Mouse (Mus musculus): ENCODE measurements around the gene Lrrc55.

Gene Lrrc55

GRCm38 (mm10) chr2:85172071-85172762 is 24.8 kb downstream of the Lrrc55 start:
- no peak for DNase-seq (ENCODE audit: inconsistent ontology term)

DNA sequence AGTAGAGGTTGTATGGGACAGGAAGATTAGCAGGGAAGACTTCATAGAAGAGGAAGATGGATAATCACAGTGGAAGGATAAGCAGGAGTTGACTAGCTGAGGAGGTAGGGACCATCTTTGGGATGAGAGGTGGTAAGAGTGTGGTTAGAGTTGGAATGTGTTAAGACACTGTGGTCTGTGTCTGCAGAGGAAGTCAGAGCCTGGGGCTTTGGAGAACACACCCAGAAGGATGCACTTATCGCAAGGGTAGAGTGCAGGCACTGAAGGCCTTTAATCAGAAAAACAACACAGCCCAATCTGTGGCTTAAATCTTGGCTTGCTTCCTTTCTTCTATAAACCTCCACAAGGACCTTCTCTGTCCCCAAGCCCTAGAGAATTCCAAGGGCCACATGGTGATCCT is 28.7 kb downstream of the Lrrc55 start:
- DNase-seq (ENCODE audit: inconsistent ontology term) = no peak

DNA sequence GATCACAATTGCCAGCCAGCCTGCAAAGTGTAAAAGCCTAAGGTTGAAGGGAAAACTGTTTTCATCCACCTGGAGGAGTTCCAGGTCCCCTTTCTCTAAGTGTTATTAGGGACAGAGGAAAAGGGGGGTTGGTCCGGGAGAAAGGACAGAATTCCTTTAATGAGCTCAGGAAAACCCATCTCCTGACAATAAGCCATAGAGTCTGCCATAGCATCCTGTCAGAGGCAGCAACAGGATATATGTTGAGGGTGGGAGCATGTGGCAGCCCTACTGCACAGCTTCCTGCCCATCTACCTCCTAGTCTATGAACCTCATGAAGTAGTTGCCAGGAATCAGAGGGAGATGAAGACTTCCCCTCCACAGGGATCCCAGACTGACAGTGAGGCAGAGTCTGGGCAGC is 29.4 kb downstream of the Lrrc55 start:
- DNase-seq (ENCODE audit: inconsistent ontology term) = no peak

DNA sequence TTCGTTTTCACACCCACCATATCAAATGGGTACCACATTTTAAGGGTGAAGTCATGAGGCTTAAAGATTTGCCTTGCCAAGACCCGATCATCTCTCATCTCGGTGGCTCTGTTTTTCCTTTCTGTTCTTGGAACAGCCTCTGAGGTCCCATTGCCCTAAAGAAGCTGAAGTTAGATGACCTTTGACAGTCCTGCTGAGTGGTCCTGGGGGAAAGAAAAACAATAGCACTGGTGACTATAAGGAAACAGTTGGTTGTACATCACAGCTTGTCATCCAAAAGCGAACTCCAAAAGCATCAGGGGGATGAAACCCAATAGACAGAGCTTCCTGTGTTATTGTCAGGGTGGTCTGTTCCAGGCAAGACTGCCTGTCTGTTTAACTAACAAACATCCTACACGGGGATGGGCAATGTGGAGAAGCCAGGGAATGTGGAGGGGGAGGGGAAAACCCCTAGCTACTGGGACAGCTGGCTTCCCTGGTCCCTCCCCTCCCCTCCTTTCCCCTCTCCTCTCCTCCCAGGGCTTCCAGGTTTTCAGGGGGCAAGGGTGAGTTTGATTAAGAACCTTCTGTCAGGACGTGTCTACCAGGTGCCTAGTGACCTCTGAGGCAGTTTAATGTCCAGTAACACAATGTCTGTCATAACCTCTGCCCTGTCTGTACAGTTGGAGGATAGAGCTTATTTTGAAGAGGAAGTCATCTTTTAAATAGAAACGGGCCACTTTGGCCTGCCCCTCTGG is 33.5 kb downstream of the Lrrc55 start:
- DNase-seq (ENCODE audit: inconsistent ontology term) = no peak

GRCm38 (mm10) chr2:85161638-85162093 is 35.3 kb downstream of the Lrrc55 start:
- DNase-seq (ENCODE audit: inconsistent ontology term) = no peak

DNA sequence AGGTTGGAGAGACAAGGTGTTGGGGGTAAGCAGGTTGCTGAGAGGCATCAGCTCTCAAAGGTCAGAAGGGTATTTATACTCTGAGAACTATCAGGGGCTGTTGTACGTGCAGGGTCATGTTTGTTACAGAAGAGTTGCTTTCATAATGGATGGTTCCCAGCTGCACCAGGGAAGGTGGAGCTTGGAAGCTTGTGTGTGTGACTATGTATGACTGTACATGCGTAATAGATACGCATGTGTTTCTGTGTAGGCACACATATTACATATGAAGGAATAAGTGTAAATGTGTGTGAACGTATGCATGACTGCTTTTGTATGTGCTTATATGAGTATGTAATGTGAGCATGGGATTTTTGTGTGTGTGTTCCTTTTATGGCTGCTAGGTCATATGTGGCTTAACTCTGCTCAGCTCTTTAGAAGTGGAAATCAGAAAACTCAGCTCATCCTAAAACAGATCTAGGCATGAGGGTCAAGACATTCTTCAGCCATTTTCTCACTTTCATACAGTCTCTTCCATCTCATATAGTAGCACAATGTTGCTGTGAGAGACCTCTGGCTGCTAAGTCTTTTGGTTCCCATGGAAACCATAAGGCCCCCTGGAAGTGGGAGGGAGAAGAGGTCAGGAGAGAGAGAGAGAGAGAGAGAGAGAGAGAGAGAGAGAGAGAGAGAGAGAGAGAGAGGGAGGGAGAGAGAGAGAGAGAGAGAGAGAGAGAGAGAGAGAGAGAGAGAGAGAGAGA is 35.9 kb downstream of the Lrrc55 start:
- DNase-seq (ENCODE audit: inconsistent ontology term) = no peak

DNA sequence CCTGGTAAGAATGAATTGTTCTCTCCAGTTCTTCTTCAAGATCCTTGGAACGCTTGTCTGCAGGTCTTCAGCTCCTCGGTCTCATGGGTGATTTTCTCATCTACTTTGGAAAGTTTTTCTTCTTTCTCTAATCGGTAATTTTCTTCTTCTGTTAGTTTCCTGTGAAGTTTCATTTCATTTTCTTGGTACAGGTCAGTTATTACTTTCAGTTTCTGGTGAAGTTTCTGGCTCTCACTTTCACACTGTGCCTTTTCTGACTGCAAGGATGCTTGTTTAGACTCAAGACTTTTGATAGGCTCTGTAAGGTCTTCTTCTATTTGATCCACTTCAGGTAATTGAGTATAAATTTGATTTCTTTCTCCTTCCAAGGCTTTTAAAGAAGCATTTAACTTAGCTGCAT is 39.6 kb downstream of the Lrrc55 start:
- no peak for DNase-seq (ENCODE audit: inconsistent ontology term)

GRCm38 (mm10) chr2:85156136-85156535 is 40.9 kb downstream of the Lrrc55 start:
- DNase-seq (ENCODE audit: inconsistent ontology term) = no peak

- no peak for DNase-seq (ENCODE audit: inconsistent ontology term)
These were observed 41.7 kb downstream of the Lrrc55 start for GRCm38 (mm10) chr2:85155334-85155733.

GRCm38 (mm10) chr2:85151233-85151632 is 45.8 kb downstream of the Lrrc55 start:
- DNase-seq (ENCODE audit: inconsistent ontology term) = no peak

GRCm38 (mm10) chr2:85150373-85150772 is 46.6 kb downstream of the Lrrc55 start:
- DNase-seq (ENCODE audit: inconsistent ontology term) = no peak

GRCm38 (mm10) chr2:85147481-85147880 is 49.5 kb downstream of the Lrrc55 start:
- no peak for DNase-seq (ENCODE audit: inconsistent ontology term)

GRCm38 (mm10) chr2:85145346-85145745 is 51.7 kb downstream of the Lrrc55 start:
- DNase-seq (ENCODE audit: inconsistent ontology term) = no peak

DNA sequence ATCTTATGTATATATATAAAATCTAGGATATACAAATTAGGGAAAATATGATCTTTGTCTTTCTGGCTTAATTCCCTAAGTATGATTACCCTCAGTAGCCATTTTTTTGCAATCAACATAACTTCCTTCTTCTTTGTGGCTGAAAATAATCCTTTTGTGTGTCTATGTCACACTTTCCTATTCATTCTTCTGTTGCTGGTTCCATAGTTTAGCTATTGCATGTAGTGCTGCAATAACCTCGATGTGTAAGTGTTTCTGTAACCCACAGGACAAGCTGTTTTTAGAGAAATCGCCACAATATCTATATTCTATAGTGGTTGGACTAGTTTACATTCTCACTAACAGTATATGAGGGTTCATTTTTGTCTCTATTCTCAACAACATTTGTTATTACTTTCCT is 52.1 kb downstream of the Lrrc55 start:
- DNase-seq (ENCODE audit: inconsistent ontology term) = no peak

DNA sequence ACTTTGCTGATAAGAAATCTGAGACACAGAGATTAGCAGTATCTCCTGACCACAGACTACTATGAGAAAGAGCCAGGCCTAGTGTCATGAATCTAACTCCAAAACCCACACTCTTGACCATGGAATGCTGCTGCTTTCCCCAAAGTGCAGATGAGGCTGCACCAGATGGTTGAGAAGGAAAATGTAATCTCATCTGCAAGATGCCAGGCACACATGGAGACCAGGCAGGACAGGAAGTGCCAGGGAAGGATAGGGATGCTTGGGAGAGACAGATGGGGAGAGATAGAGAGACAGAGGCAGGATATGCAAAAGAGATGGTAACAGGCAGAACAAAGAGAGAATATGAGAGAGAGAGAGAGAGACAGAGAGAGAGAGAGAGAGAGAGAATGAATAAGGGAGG is 56.2 kb downstream of the Lrrc55 start:
- no peak for DNase-seq (ENCODE audit: inconsistent ontology term)

- no peak for DNase-seq (ENCODE audit: inconsistent ontology term)
These were observed 57.2 kb downstream of the Lrrc55 start for GRCm38 (mm10) chr2:85139846-85140245.

GRCm38 (mm10) chr2:85139393-85139792 is 57.6 kb downstream of the Lrrc55 start:
- no peak for DNase-seq (ENCODE audit: inconsistent ontology term)

DNA sequence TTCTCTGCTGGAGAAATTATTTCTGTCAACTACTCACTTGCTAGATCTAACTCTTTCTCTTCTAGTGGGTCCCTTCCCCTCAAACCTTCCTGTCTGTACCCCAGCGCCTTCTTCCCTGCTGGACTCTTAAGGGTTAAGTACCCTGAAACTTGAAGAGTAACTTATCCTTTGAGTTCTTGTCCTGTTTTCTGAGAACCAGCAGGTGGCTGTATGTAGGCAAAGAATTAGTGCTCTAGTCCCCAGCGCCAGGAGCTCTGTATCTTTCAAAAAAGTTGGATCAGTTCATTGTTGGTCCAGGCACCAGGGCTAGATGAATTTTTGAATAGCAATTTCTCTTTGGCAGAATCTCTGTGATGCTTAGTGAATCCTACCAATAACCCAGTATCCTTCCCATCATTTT is 58.9 kb downstream of the Lrrc55 start:
- no peak for DNase-seq (ENCODE audit: inconsistent ontology term)

DNA sequence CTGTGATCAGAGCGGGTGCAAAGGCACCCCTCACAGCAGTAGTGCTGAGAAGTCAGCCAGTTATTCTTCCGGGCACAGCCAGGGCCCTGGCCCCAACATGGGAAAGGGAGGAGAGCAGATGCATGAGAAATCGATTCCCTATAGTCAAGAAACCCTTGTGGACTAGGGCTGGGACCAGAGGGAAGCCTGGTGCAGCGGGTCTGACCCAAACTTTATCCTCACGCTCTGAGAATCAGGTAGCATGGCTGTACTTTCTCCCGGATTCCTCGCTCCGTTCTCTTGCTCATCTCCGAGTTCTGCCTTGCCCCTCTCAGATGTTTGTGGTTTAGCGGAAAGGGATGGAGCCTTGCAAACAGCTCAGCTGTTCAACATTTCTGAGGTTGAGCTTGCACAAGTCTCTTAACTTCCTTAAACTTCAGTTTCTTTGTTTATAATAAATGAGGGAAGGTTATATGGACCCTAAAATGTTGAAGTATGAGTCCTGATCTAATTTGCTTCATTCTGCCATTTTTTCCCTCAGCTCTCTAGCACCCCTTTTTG is 59.3 kb downstream of the Lrrc55 start:
- DNase-seq (ENCODE audit: inconsistent ontology term) = no peak

- DNase-seq (ENCODE audit: inconsistent ontology term) = no peak
These were observed 60.0 kb downstream of the Lrrc55 start for GRCm38 (mm10) chr2:85136831-85137520.

DNA sequence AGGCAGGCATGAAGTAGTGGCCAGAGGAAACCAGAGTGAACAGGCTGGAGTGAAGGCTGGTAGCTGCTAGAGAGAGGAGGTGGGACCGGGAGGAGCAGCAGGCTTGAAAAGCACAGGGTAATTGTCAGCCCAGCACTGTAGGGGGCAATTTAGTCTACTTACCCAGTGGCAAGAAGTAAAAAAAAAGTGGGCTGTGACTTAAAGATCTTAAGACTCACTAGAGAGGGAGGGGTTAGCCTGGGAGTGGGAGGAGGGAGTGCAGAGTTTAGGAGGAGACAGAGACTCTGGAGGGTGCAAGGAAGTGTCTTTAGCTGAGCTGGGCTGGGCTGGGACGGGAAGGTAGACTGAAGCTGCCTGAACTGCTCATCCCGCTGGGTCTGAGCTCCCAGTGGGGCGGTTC is 60.9 kb downstream of the Lrrc55 start, which contains the start of gene Aplnr:
Gene Aplnr (plus strand): TSS at position 137 of the 400 bp plus-strand sequence.
- no peak for DNase-seq (ENCODE audit: inconsistent ontology term)

DNA sequence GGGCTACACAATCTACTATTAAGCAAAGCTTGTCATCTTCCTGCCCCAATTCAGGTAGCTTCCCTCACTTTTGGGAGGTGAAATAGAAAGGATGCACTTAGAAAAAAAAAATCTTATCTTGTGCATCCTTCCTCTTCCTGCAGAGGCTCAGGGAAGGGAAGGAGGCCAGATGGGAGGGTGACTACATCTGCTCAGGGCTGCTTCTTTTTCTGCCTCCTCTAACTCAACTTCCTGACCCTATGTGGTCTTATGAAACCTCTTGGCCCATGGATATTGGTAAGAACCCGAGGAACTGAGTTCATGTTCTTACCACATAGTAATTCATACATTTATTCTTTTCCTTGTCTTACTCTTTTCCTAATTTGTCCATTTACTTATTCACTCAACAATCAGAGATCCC is 61.9 kb downstream of the Lrrc55 start:
- no peak for DNase-seq (ENCODE audit: inconsistent ontology term)
